Mouse (Mus musculus): ENCODE measurements around the gene Bod1. TPM values are rescaled to one million over a fixed set of nuclear protein-coding genes. Genes with fewer than 3 reads are reported as not detected.

Bod1 gene
- 100 to 1,000 TPM in 1 of 4 experiments, 10 to 100 TPM in 3; 91.2 to 101 (median 93.4) TPM for total RNA-seq (2022)

DNA sequence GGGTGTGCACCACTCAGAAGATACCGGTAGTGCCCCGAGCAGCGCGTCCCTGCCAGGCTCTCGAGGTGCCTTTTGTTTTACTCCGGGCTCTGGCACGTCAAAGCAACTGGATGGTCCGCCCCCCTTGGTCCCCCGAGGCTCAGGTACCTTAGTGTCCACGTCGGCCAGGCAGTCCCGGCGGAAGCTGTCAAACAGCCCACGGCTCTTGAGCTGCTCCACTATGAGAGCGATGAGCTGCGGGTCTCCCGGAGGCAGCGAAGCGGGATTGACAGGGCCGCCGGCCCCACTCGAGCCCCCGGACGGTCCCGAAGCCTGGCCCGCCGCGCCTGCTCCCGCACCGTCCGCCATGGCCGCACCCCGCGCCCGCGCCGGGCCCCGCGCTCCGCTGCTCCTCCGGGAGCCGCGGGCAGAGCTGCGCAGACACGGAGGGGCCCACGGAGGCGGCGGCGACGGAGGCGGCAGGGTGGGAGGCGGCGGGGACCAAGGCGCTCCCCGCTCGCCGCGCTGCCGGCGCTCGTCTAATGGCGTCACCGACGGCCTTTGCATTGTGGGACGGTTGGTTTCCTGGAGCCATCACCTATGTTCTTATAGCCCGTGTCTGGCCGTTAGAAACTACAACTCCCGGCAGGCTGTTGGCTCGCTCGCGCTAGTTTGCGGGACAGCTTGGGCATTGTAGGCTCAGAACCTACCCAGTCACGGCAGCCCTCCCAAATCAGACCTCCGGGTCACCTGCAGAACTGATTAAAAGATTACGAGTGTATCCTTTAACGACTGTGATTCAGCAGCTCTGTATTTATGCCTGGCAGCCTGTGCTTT, at the start of gene Bod1:
Bod1 (minus strand) TSS at position 532 of the 816 bp plus-strand sequence.
- DNase-seq (ENCODE audit: low spot score in 2 of 2): peak; percentile 95 to 97

DNA sequence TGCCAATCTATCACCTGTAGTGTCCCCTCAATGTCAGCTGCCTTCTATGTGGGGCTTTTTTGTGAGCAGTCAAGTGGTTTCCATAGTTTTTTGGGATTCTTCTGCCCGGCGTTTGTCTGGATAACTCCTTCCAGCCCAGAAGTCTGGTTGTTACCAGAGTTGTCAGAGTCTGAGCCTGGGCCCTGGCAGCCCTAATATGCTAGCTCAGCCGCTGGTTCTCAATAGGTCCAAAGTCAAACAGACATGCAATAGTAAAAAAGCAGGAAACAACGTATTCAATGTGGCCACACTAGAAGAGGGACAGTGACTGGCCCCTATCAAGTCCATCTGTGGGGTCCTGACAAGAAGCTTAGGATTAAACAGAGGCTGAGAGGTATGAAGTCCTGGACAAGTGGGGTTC, 47.4 kb upstream of the Bod1 start:
- DNase-seq (ENCODE audit: low spot score in 2 of 2): no peak

DNA sequence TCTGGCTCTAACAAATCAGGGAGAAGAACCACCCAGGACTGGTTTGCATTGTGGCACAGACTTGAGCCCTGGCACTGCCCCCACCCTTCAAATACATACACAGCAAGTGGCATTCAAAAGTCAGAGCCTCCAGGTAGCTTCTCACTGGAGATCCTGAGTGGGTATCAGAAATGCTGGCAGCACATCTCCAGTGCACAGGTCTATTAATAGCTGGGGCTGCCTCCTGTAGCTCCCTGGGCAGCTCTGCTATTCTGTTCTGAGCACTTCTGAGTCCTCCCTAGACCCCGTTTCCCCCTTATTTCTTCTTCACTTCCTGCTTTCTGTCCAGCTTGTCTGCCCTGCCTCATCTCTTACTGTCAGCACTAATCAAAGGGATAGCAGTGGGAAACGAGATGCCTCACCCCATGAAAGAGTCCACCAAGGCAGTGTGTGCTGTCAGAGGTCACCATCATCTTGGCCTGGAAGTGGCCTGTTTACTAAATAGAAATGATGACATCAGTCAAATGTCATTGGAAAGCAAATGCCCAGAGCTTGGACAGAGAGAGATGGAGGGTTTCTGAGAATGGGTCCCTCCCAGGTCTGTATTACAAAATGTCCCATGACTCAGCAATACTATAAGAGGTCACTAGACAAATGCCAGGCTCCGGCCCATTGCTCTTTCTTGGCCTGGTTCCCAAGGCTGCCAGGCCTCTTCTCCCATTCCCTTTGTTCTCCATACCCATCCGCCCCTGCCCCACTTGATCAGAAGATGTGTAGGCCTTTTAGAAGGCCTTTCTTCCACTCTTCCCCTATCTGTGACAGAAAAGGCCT, 46.4 kb upstream of the Bod1 start:
- DNase-seq (ENCODE audit: low spot score in 2 of 2): no peak

DNA sequence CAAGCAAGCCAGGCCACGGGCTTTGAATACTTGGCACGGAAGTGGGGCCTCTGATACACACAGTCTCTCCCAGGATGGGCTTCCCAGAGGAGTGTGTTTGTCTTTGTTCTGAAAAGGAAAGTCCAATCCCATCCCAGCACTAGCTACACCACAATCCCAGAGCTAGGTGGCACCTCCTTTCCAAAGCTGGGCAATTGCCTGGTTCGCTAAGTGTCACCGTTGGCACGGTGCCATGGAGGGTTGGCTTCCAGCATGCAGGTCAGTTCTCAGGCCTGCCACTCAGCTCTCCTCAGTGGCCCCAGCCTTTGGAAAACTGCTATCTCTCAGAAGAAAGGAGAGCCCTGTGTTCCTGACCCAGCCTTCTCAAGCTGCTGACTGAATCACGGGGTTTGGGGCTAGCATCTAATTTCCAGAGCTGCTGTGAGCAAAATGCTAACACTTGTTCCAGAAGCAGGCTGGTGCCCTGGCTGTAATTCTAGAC, 42.0 kb upstream of the Bod1 start:
- peak; percentile 74 to 86 for DNase-seq (ENCODE audit: low spot score in 2 of 2)

DNA sequence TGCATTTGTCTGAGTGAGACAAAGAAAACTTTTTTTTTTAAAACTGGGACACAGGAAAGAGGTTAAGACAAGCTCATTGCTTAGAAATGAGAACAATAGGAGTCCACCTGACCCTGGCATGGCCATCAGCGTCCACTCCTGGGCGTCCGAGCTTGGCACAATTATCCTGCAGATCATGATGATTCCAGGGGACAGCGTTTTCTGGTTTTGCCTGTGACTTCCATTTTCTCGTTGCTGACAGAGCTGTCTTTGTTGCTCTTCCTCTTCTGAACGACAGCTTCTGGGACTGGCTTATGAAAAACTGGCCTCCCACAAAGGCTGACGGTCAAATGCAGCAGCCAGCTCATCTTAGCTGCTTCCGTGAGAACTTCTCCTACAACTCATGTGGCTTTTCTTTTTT, 41.4 kb upstream of the Bod1 start:
- no peak for DNase-seq (ENCODE audit: low spot score in 2 of 2)

DNA sequence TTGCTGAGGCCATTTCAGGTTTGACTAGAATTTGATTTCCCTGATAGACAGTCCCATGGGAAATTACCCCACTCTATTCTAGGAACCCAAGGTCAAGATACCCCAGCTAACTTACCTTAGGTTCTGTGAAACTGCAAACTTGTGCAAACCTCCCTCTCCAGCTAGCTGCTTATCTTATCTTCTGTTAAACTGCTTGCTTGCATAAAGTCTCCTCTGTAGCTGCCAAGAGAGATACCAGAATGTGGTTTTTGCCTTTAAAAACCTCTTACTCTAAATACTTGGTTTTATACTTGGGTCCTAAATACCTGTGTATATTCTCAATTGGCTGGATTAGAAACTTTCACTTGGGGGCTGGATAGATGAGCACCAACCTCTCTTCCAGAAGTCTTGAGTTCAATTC, 36.1 kb upstream of the Bod1 start:
- DNase-seq (ENCODE audit: low spot score in 2 of 2): no peak

DNA sequence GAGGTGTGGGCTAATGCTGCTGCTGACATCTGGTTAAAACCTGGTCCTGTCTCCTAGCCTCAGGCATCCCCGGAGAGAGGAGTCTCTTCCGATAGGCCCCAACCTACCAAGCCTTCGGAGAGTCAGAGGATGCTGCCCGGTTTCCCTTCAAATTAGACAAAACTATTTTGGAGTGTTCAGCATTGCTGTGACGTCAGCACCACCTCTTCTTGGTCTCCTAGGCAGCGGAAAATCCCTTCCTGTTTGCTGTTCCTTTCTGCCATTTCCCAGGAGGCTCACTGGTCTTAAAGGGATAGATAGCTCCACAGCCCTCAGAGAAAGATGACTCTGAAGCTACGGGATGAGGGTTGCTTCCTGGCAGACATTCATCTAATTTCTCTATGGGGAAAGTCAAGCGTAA, 31.5 kb upstream of the Bod1 start:
- DNase-seq (ENCODE audit: low spot score in 2 of 2): peak; percentile 50 to 56

DNA sequence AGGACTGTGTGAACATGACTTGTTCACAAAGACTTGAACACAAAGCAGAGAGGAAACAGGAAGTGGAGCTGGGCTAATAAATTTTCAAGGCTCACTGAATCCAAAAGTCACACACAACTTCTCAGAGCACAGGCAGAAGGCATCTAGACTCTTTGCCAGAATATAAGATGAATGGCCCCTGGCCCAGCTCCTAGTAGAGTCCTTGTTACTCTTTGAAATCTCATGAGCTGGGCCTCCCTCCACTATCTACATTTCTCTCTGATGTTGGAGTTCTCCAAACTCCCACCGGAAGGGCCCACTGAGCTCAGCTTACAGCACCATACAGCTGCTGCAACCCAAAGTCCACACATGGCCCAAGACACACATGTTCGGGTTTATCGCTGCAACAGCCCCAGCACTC, 30.2 kb upstream of the Bod1 start:
- no peak for DNase-seq (ENCODE audit: low spot score in 2 of 2)

DNA sequence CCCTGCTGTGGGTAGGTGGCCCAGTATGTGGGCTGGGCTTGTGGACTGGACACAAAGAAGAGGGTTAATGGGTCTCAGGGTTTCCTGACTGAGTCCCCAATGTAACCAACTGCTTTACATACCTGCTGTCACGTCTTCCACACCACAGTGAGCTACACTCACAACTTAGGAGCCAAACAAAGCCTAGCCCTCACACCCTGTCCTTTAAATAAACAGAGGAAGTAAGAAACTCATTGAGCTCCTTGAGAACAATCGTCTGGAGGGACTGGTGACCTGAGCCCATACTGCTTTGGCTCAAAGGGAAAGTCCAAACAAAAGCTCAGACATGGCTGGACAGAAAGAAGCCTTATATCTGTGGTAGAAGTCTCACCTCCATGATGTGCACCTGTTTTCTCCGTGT, 27.8 kb upstream of the Bod1 start:
- no peak for DNase-seq (ENCODE audit: low spot score in 2 of 2)

DNA sequence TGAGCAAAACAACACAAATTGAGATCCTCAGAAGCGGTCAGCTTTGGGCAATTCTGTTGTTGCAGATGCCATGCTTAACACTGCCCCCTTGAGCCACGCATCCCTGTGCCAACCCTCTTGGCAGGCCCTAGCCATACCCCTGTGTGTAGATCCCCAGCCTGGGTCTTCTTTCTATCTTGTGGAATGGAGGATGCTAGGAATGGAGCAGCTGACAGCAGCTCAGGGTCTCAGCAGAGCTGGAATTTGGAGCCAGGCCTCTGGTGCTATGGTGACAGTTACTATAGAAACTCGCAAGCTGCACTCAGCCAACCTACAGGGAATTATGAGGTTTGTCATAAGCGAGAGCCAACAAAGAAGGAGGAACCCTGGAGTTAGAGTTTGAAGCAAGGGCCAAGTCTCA, 23.1 kb upstream of the Bod1 start:
- DNase-seq (ENCODE audit: low spot score in 2 of 2): peak; percentile 85 to 88

DNA sequence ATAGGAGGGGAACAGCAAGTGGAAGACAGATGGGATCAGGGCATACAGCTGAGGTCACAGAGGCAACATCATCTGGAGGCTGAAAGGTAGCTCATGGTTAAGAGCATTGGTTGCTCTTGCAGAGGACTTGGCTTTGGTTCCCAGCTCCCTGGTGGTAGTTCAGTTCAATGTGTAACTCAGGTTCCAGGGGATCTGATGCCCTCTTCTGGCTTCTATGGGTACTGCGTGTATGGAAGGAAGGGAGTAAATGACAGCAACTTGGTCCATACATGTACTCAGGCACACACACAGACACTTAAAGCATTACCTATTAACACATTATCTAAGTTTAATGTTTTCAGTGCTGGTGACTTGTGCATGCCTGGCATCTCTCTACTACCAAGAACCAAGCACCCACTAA, 22.4 kb upstream of the Bod1 start:
- no peak for DNase-seq (ENCODE audit: low spot score in 2 of 2)

DNA sequence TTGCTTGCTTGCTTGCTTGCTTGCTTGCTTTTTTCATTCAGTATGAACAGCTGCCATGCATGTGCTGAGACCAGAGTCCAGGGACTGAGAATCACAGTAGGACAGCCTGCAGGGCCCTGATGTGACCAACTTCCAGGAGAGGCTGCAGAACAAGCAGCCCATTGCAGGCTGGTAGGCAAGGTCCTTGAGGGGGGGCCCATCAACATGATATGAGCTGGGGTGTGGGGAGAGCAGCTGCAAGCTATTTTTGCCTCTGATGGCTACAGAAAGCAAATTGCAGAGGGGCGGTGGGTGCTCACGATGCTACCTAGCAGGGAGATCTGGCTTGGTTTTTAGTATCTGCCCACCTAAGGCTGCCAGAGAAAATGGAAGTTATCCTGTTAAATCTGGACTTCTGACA, 21.6 kb upstream of the Bod1 start:
- no peak for DNase-seq (ENCODE audit: low spot score in 2 of 2)

DNA sequence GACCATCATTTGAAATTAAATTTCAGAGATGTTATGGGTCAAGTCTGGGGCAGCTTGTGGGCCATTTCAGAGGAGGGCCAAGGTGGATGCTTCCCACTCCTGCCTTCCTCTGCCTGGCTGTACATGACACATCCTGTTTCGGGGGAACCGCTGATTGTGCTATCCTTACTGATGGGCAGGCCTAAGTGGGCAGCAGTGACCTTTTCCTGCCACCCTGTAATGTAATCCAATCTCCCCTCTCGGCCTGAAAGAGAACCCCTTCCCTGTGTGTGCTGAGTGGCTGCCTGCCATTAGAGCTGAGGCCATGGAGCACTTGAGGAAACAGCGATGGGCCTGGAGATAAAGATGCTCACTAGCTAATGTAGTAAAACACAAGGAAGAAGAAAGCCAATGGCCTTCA, 17.3 kb upstream of the Bod1 start:
- no peak for DNase-seq (ENCODE audit: low spot score in 2 of 2)

DNA sequence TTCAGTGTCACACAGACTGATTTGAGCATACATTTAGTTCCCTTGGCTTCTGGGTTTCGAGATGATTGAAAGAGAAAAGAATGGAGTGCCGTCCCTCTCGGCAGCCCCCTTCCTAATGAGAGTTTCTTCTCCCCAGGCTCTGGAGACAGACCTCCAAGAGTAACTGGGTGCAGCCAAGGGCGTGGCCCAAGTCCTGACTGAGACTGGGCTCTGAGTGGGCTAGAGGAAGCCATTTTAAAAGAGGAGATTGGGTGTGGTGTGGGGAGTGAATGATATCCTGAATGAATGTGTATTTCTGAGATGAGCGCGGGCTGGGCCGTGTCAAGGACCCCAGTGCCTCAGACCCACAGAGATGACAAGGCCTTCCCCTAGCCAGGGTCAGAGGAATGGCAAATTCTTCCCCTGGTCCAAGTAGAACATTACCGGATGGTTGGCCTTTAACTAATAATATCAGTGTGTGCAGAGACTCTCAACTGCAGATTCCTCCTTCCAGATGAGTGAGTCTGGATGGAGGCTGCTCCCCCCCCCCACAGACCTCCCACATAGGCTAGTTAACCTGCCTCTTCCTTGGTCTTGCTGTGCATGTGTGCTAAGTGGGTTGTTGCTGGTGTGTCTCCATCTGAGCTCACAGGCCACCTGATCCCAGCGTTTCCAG, 13.4 kb upstream of the Bod1 start:
- DNase-seq (ENCODE audit: low spot score in 2 of 2): no peak

DNA sequence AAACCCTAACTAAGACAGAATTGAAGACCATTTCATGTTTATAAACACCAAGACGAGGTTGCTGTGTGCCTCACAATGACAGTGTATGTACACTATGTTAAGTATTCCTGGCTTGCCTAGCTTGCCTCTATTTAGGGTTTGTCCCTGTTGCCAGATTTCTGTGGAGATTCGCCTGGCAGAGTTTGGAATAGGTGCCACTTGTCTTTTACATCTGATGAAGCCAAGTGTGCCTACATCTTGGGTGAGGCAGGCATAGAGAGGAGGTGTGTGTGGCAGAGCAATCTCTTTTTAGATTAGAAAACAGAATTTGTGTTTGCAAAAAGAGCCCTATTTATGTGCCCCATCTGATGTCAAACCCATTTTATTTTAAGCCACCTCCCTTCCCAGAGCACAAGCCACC, 12.4 kb upstream of the Bod1 start:
- peak; percentile 40 to 56 for DNase-seq (ENCODE audit: low spot score in 2 of 2)

DNA sequence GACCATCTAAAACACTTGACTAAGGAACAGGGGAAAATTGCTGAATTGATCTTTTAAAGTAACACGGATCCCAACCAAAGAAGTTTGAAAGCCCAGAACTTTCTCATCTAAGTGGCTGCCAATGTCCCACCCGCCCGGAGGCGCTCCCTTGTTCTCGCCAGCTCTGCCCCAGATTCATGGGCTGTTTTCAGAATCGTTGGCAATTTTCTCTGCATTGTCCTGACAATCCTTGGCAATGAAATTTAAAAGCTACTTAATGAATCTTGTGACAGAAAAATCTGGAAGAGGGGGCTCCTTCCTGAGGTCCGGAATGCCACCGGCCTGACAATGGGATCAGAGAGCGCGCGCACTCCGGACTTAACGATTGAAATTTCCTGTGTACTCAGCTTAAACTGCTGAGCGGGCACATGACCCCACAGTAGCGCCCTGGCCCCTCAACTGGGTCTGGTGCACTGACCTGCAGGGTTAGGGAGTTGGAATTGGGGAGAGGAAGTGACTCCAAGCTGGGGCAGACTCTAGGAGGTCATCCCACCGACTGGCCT, 8.2 kb upstream of the Bod1 start:
- DNase-seq (ENCODE audit: low spot score in 2 of 2): peak in 1 of 2 experiments; percentile 30

DNA sequence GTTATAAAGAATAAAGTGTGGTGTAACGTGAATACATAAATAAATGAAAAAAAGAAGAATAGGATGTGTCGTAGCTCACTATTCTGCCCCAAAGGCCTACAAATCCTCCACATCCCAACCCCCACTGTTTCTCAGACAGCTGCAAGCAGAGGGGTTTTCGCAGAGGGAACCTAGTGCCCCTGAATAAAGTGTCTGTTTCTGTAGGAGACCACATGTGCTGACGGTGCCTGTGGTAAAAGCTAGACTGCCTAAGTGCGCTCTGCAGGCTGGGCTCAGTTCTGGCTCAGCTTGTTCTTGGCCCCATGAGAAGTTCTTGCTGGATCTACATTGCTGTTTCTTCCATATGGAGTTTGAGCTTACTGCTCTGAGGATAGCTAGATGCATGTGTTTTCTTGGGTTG, 5.6 kb upstream of the Bod1 start:
- no peak for DNase-seq (ENCODE audit: low spot score in 2 of 2)

DNA sequence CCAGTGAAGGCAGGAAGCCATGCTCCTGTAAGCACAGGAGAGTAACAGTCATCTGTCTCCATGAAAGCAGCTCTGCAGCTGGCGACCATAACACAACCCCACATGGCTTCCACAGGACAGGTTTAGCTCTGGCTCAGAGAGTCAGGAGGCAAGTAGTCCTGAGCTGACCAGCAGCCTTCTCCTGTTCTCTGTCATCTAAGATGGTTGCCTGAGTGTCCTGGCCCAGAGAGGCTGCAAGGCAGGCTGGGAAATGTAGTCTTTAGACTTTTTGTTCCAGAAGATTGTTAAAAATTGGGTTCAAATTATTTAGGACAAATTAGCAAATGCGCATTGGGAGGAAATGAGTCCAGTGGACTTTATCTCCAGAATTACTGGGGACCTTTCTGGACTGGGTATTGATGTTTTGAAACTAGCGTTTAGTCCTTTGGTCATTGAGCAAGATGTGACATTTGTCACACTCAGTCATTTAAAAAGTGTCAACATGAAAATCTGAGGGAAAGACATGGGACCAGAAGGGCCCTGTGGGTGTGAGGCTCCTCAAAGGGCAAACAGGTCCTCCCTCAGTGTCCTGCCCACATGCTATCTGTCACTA, 5.1 kb upstream of the Bod1 start:
- no peak for DNase-seq (ENCODE audit: low spot score in 2 of 2)

DNA sequence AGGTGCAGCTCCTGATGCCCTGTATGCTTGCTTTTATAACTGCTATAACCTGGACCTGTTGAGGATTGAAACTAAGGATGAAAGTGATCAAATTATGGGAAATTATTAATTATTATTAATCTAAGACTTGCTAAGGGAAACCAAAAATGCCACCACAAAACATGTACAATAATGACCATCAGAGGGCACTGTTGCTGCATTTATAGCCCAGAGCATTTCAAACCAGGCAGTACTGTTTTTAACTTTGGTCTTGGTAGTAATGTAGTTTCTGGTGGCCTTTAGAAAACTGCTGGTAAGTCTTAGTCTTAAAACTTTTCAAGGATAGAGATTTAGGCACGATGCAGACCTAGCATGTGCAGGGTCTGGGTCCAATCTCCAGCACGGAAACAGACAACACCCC, 3.7 kb upstream of the Bod1 start:
- DNase-seq (ENCODE audit: low spot score in 2 of 2): peak in 1 of 2 experiments; percentile 58

DNA sequence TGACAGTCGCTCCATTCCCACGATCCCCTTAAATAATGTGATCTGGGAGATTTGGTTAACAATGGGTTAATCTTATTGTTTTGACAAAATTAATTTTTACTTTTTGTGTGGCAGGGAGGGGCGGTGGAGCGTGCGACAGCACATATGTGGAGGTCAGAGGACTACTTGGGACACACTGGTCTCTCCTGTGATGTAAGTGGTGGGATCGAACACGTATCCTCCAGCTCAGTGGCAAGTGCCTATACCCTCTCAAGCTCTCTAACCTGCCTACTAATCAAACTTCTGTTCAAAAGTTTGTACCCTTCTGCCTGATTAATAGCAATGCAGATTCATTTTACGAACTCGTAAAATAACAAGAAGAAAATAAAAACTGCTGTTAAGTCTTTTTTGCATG, 482 bp upstream of the Bod1 start:
- no peak for DNase-seq (ENCODE audit: low spot score in 2 of 2)

DNA sequence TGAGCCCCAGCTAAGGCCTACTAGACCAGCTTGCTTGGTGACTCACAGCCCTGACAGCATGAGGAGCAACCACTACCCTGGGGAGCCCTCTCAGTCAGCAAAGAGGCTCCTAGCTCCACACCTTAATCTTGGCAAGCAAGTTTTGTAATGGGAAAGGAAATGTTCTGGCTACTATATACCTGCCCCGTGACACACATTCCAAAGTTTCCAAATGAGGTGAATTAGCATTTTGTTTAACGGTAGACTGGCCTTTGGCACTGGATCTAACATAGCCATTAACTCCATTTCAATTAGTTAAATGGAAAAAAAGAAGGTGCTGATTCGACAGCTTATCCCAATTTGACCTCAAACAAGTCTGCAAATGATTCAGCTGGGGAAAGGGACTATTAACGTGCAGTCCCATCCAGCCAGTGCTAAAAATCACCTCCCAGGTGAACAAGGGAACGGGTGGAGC, 1.2 kb downstream of the Bod1 start:
- DNase-seq (ENCODE audit: low spot score in 2 of 2): no peak
